Mouse (Mus musculus): ENCODE measurements around the gene Pigw. TPM values are rescaled to one million over a fixed set of nuclear protein-coding genes. Genes with fewer than 3 reads are reported as not detected.

Pigw gene
- total RNA-seq (2014; rRNA removed) (2.8 and 3.3 TPM in 2 replicates), polyA plus RNA-seq (2015; fragmentation: Nextera tagmentation; extraction: Ambion mirVana) (1.3 and 2.3 TPM in 2 replicates)

DNA sequence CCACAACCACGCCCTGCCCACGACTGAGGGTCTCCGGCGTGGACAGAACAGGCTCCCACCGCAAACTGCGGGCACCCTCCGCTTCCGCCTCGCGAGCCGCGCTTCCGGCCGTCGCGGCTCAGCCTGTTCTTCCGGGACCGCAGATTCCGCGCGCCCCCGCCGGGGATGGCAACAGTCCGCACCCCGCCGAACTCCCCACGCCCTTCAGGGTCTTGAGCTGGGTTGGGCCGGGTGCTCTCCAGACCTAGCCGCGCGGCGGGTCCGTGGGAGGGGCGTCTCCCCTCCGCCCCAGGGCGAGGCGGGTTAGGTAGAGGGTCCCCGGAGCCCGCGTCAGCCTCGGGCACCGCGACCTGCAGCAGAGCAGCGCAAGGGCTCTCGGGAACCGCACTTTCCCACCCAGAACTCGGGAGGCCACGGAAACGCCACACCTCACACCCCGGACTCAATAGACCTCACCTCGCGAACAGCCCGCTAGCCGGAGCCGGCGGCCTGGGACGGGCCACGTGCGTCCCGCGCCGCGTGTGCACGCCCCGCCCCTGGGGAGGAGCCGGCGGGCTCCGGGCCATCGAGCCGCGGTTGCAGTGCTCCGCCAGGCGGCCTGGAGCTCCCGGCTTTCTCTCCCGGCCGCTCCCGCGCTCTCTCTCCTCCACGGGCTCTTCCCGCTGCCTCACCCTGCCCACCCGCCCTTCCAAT lies at the start of gene Pigw, which contains the start of gene Myo19:
TSS of gene Pigw (minus strand) at position 514 of the 693 bp plus-strand sequence.
TSS of gene Myo19 (plus strand) at position 377 of the 693 bp plus-strand sequence.
- Histone ChIP-seq H3K4me3 (ENCODE audit: low read depth, low read length) (peak within 1 kb of the TSS; percentile 87), H3K4me1 (ENCODE audit: insufficient read depth) (peaks cover 5% of the 10 kb centered on the region; the same call in 1 of the 2 replicates), H3K4me2 (ENCODE audit: low read depth) (peak within 1 kb of the TSS; percentile 90), H3K36me3 (ENCODE audit: insufficient read depth) (peaks cover 15% of the 10 kb centered on the region; the same call in 1 of the 2 replicates), H3K27me3 (ENCODE audit: insufficient read depth, low read length) (no peaks in the 10 kb centered on the region), H3K9me3 (ENCODE audit: low read length) (no peaks in the 10 kb centered on the region), H3K27ac (ENCODE audit: low read depth, low read length) (peak within 1 kb of the TSS; percentile 69), H3K9ac (peak within 1 kb of the TSS; percentile 69)
- WGBS: 1% methylated on average over 77 of the region's 81 CpGs
- no peak; the same call in 1 of the 2 replicates for TF ChIP-seq CTCF (IDR thresholded peaks at IDR 0.05; ENCODE audit: low read depth)
- DNase-seq (peak; percentile 88), ATAC-seq (peak; percentile 99)

DNA sequence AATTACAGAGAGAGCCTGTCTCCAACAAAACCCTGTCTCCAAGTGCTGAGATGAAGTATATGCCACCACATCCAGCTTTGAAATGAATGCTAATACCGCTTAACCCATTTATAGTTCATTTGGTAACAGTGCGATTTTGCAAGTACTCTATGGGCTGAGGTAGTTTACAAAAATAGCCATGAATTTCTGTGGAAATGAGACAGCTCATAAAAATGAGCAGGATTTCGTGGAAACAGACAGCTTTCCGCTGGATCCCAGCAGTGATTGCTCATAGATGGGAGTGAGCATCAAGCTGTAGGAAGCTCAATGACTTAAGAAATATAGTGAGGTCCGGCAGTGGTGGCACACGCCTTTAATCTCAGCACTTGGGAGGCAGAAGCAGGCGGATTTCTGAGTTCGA lies 40.9 kb upstream of the Pigw start:
- Histone ChIP-seq H3K4me1 (ENCODE audit: insufficient read depth) (no peaks in the 10 kb centered on the region), H3K9me3 (ENCODE audit: low read length) (no peaks in the 10 kb centered on the region), H3K4me2 (ENCODE audit: low read depth) (no peak overlapping the region), H3K36me3 (ENCODE audit: insufficient read depth) (no peaks in the 10 kb centered on the region), H3K4me3 (ENCODE audit: low read depth, low read length) (no peak overlapping the region), H3K27me3 (ENCODE audit: insufficient read depth, low read length) (no peaks in the 10 kb centered on the region), H3K27ac (ENCODE audit: low read depth, low read length) (no peak overlapping the region), H3K9ac (no peak overlapping the region)
- no peak for ATAC-seq
- WGBS: 85% methylated on average over 8 of the region's 8 CpGs
- no peak for DNase-seq
- no peak for TF ChIP-seq CTCF (IDR thresholded peaks at IDR 0.05; ENCODE audit: low read depth)

DNA sequence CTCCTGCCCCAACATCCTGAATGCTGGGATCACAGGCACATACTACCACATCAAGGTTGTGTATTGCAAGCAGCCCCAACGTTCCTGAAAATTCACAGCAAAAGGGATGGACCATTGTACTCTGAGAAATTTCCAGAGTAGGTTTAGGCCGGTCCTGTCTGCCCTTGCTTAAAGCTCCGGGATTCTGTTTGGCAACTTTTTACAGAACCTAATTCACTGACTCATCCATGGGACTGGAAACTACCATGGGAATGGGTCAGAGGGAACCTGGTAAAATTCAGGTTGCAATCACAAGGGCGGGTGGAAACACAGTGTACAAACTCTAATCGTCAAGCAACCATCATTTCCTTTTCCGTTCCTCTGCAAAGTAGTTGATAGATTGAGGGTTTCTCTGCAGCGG lies 39.9 kb upstream of the Pigw start:
- ATAC-seq (no peak), DNase-seq (no peak)
- no peaks in the 10 kb centered on the region for H3K9me3 ChIP-seq (ENCODE audit: low read length)
- H3K4me2 ChIP-seq (ENCODE audit: low read depth): no peak overlapping the region
- H3K4me3 ChIP-seq (ENCODE audit: low read depth, low read length): no peak overlapping the region
- WGBS: 74% methylated on average over 7 of the region's 7 CpGs
- no peaks in the 10 kb centered on the region for H3K27me3 ChIP-seq (ENCODE audit: insufficient read depth, low read length)
- 0 out of 2 replicates have a peak, but pooled peaks cover 3% of the 10 kb centered on the region for H3K4me1 ChIP-seq (ENCODE audit: insufficient read depth)
- H3K9ac ChIP-seq: no peak overlapping the region
- no peak overlapping the region for H3K27ac ChIP-seq (ENCODE audit: low read depth, low read length)
- no peak for TF ChIP-seq CTCF (IDR thresholded peaks at IDR 0.05; ENCODE audit: low read depth)
- no peaks in the 10 kb centered on the region for H3K36me3 ChIP-seq (ENCODE audit: insufficient read depth)

DNA sequence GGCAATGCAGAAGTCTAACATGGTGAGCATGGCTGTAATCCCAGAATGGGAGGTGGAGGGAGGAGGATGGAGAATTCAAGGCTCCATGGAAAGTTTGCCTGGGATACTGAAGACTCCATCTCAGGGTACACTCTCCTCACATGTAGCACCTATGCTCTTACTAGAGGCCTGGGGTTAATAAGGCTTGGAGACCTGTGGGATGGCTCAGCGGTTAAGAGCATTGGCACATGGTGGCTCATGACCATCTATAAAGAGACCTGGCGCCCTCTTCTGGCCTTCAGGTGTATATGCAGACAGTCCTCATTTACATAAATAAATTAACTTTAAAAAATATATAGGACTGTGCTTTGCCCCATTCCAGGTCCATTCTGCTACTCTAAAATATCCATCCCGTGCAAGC lies 39.2 kb upstream of the Pigw start:
- Histone ChIP-seq H3K9ac (no peak overlapping the region), H3K27me3 (ENCODE audit: insufficient read depth, low read length) (no peaks in the 10 kb centered on the region), H3K4me3 (ENCODE audit: low read depth, low read length) (no peak overlapping the region), H3K36me3 (ENCODE audit: insufficient read depth) (no peaks in the 10 kb centered on the region), H3K4me1 (ENCODE audit: insufficient read depth) (peaks cover 7% of the 10 kb centered on the region; the same call in 1 of the 2 replicates), H3K9me3 (ENCODE audit: low read length) (no peaks in the 10 kb centered on the region), H3K4me2 (ENCODE audit: low read depth) (no peak overlapping the region), H3K27ac (ENCODE audit: low read depth, low read length) (no peak overlapping the region)
- peak; percentile 18 for DNase-seq
- ATAC-seq: no peak
- WGBS: 29% methylated on average over 3 of the region's 3 CpGs
- peak; percentile 49 for TF ChIP-seq CTCF (IDR thresholded peaks at IDR 0.05; ENCODE audit: low read depth)

DNA sequence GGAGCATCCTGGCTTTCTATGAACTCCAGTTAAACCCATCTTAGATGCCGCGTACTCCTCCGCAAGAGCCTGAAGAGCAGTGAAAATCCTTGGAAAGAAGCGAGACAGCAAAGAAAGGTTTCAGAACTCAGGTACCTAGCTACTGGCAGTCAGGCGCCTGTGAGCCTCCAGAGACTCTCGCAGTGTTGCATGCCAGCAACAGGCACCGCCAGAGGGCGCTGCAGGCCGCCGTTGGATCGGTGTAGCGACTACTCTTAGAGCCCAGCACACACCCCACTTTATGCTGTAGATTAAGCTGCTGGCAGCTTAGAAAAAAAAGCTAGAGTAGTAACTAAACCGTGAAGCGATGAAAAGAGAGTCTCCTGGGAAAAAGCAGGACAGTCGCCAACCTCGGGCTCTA lies 38.3 kb upstream of the Pigw start:
- peak overlapping the region; percentile 28; the same call in 1 of the 2 replicates for H3K4me2 ChIP-seq (ENCODE audit: low read depth)
- 6% methylated on average over 16 of the region's 16 CpGs for WGBS
- H3K4me1 ChIP-seq (ENCODE audit: insufficient read depth): peaks cover 7% of the 10 kb centered on the region; the same call in 1 of the 2 replicates
- peak; percentile 95 for TF ChIP-seq CTCF (IDR thresholded peaks at IDR 0.05; ENCODE audit: low read depth)
- no peak overlapping the region for H3K27ac ChIP-seq (ENCODE audit: low read depth, low read length)
- no peak overlapping the region for H3K9ac ChIP-seq
- H3K36me3 ChIP-seq (ENCODE audit: insufficient read depth): peaks cover 5% of the 10 kb centered on the region; the same call in 1 of the 2 replicates
- H3K9me3 ChIP-seq (ENCODE audit: low read length): no peaks in the 10 kb centered on the region
- peak; percentile 84 for ATAC-seq
- H3K4me3 ChIP-seq (ENCODE audit: low read depth, low read length): no peak overlapping the region
- no peaks in the 10 kb centered on the region for H3K27me3 ChIP-seq (ENCODE audit: insufficient read depth, low read length)
- peak; percentile 93 for DNase-seq

DNA sequence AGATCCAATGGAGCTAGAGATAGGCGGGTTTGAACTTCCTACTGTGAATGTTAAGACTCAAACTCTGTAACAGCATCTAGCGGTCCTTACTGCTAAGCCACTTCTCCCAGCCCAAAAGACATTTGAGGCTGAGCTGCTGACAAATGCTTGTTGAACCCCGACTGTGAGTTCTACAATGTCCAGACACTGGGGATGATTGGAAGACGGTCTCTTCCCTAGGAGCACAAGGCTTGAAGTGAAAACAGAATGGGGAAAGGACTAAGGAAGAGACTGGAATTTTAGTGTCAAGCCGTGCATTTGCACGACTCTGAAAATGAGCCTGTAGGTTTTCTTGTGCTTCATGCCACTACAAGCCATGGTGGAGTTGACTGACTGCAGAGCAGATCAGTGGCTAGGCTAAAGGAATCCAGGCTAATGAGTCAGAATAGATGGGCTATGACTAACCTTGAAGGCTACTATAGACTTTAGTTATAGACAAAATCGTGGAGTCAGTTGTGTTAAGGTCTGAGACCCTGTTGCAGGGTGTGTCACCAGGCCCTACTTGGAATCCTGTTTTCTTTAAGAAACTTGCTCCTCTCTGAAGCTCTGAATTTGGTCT lies 36.7 kb upstream of the Pigw start:
- Histone ChIP-seq H3K27me3 (ENCODE audit: insufficient read depth, low read length) (no peaks in the 10 kb centered on the region), H3K9me3 (ENCODE audit: low read length) (no peaks in the 10 kb centered on the region), H3K4me3 (ENCODE audit: low read depth, low read length) (peak overlapping the region; percentile 69), H3K36me3 (ENCODE audit: insufficient read depth) (peaks cover 12% of the 10 kb centered on the region), H3K4me2 (ENCODE audit: low read depth) (peak overlapping the region; percentile 69), H3K4me1 (ENCODE audit: insufficient read depth) (peaks cover 7% of the 10 kb centered on the region; the same call in 1 of the 2 replicates), H3K27ac (ENCODE audit: low read depth, low read length) (no peak overlapping the region), H3K9ac (peak overlapping the region; percentile 33; the same call in 1 of the 2 replicates)
- no peak for TF ChIP-seq CTCF (IDR thresholded peaks at IDR 0.05; ENCODE audit: low read depth)
- no peak for ATAC-seq
- WGBS: 60% methylated on average over 7 of the region's 7 CpGs
- no peak for DNase-seq

Data from forebrain, postnatal 0 days (tissue).